Mouse (Mus musculus): ENCODE results near the gene Olfr117. TPM values are rescaled to one million over a fixed set of nuclear protein-coding genes. Genes with fewer than 3 reads are reported as not detected.
"Not testable (repeated sequence)": the region's sequence is repeated elsewhere in the genome, so short reads cannot be mapped to it uniquely, and the experiment has no call there.

Gene Olfr117
- total RNA-seq (2015; ENCODE audit: low replicate concordance) (not detected in 2 replicates), total RNA-seq (2017; ENCODE audit: low replicate concordance) (not detected in 2 replicates)

DNA sequence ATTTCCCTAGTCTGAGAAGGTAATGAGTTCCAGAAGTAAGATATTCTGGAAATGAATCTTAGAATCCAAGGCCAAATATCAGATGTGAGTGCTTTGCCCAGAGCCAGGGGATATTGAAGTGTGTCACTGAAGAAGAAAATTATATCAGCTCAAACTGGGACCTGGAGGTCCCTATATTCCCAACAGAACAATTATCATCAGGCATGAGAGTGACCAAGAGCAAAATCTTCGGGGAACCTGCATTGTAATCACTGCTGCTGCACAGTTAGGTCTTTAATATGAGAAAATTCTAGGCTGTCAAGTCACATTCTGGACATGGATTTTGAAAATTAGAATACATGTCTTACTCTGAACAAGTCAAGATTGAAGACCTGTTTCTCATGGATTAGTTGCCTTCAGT, at the start of gene Olfr117:
Olfr117 (minus strand) TSS at position 101 of the 400 bp plus-strand sequence.
- ATAC-seq (replicated peaks; ENCODE audit: low FRiP score, poor library complexity, severe bottlenecking) = no peak

DNA sequence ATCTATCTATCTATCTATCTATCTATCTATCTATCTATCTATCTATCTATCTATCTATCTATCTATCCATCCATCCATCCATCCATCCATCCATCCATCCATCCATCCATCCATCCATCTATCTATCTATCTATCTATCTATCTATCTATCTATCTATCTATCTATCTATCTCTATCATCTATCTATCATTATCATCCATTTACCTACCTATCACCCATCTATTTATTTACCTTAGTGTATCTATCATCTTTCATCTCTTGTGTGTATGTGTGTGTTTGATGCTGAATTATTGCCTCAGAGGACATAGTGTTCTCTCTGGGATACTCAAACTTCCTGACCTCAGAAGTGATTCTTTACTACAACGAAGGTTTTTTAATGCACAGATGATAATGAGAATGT, 32.7 kb upstream of the Olfr117 start, which contains the start of gene Olfr119:
Olfr119 (plus strand) TSS at position 301 of the 400 bp plus-strand sequence.
- ATAC-seq (replicated peaks; ENCODE audit: low FRiP score, poor library complexity, severe bottlenecking) = not testable (repeated sequence)

DNA sequence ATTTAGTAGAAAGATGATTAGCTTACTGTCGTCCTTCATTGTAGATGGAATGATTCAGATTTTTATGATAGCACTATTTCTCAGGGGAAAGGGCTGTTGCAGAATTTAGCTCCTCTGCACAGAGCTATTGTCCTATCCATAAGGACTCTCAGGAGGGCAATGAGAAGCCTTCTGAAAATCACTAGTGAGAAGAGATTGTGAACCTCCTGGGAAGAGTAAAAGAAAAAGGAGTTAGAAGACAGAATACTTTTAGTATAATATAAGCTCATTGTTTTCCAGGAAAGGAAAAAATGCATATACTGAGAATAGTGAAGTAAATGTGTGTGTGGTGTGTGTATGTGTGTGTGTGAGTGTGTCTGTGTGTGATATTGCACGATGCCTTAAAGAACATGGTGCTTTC, 3.1 kb upstream of the Olfr117 start, which contains the start of gene Olfr118:
Olfr118 (plus strand) TSS at position 301 of the 400 bp plus-strand sequence.
- ATAC-seq (replicated peaks; ENCODE audit: low FRiP score, poor library complexity, severe bottlenecking) = no peak

DNA sequence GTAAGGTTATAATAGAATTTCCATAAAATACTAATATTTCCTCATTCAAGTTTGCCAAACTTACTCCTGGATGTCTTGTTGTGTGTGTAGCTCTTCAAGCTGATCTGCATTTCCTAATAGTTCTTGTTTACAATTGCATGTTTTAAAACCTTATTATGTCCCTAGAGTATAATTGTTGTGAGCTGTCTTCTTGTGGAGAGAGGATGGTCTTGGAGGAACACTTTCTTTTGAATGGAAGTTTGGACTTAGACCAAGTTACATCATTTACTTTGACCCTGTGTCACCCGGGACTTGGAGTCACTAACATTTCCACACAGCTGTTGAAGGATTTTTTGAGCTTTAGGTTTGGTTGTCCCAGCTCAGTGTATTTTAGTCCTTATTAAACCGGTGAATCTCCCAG, 36.6 kb downstream of the Olfr117 start, which contains the start of the genes Olfr115 and Olfr116:
Olfr115 (minus strand) TSS at position 101 of the 400 bp plus-strand sequence.
Olfr116 (minus strand) TSS at position 191 of the 400 bp plus-strand sequence.
- ATAC-seq (replicated peaks; ENCODE audit: low FRiP score, poor library complexity, severe bottlenecking) = no peak

Other genes with a start within 250 kb of the Olfr117 start
- not detected in 2 replicates for gene Olfr108, start 218.3 kb downstream of the Olfr117 start, total RNA-seq (2015; ENCODE audit: low replicate concordance)
- gene Olfr108, start 218.3 kb downstream of the Olfr117 start, total RNA-seq (2017; ENCODE audit: low replicate concordance) = not detected in 2 replicates
- gene Olfr109, start 204.9 kb downstream of the Olfr117 start, total RNA-seq (2015; ENCODE audit: low replicate concordance) = not detected in 2 replicates
- not detected in 2 replicates for gene Olfr109, start 204.9 kb downstream of the Olfr117 start, total RNA-seq (2017; ENCODE audit: low replicate concordance)
- gene H2-M2, start 180.2 kb downstream of the Olfr117 start, total RNA-seq (2015; ENCODE audit: low replicate concordance) = not detected in 2 replicates
- gene H2-M2, start 180.2 kb downstream of the Olfr117 start, total RNA-seq (2017; ENCODE audit: low replicate concordance) = not detected in 2 replicates
- gene Olfr110, start 171.3 kb downstream of the Olfr117 start, total RNA-seq (2015; ENCODE audit: low replicate concordance) = not detected in 2 replicates
- gene Olfr110, start 171.3 kb downstream of the Olfr117 start, total RNA-seq (2017; ENCODE audit: low replicate concordance) = not detected in 2 replicates
- not detected in 2 replicates for gene Olfr111, start 155.8 kb downstream of the Olfr117 start, total RNA-seq (2015; ENCODE audit: low replicate concordance)
- gene Olfr111, start 155.8 kb downstream of the Olfr117 start, total RNA-seq (2017; ENCODE audit: low replicate concordance) = not detected in 2 replicates
- not detected in 2 replicates for gene Olfr112, start 94.3 kb downstream of the Olfr117 start, total RNA-seq (2015; ENCODE audit: low replicate concordance)
- not detected in 2 replicates for gene Olfr112, start 94.3 kb downstream of the Olfr117 start, total RNA-seq (2017; ENCODE audit: low replicate concordance)
- gene Olfr113, start 86.1 kb downstream of the Olfr117 start, total RNA-seq (2015; ENCODE audit: low replicate concordance) = not detected in 2 replicates
- gene Olfr113, start 86.1 kb downstream of the Olfr117 start, total RNA-seq (2017; ENCODE audit: low replicate concordance) = not detected in 2 replicates
- not detected in 2 replicates for gene Olfr114, start 71.0 kb downstream of the Olfr117 start, total RNA-seq (2015; ENCODE audit: low replicate concordance)
- not detected in 2 replicates for gene Olfr114, start 71.0 kb downstream of the Olfr117 start, total RNA-seq (2017; ENCODE audit: low replicate concordance)
- not detected in 2 replicates for gene Olfr115, start 36.7 kb downstream of the Olfr117 start, total RNA-seq (2015; ENCODE audit: low replicate concordance)
- not detected in 2 replicates for gene Olfr115, start 36.7 kb downstream of the Olfr117 start, total RNA-seq (2017; ENCODE audit: low replicate concordance)
- gene Olfr116, start 36.6 kb downstream of the Olfr117 start, total RNA-seq (2015; ENCODE audit: low replicate concordance) = not detected in 2 replicates
- not detected in 2 replicates for gene Olfr116, start 36.6 kb downstream of the Olfr117 start, total RNA-seq (2017; ENCODE audit: low replicate concordance)
- not detected in 2 replicates for gene Olfr118, start 3.2 kb upstream of the Olfr117 start, total RNA-seq (2015; ENCODE audit: low replicate concordance)
- gene Olfr118, start 3.2 kb upstream of the Olfr117 start, total RNA-seq (2017; ENCODE audit: low replicate concordance) = not detected in 2 replicates
- not detected in 2 replicates for gene Olfr119, start 32.8 kb upstream of the Olfr117 start, total RNA-seq (2015; ENCODE audit: low replicate concordance)
- not detected in 2 replicates for gene Olfr119, start 32.8 kb upstream of the Olfr117 start, total RNA-seq (2017; ENCODE audit: low replicate concordance)
- gene Olfr120, start 58.0 kb upstream of the Olfr117 start, total RNA-seq (2015; ENCODE audit: low replicate concordance) = not detected in 2 replicates
- gene Olfr120, start 58.0 kb upstream of the Olfr117 start, total RNA-seq (2017; ENCODE audit: low replicate concordance) = not detected in 2 replicates
- not detected in 2 replicates for gene Olfr121, start 85.1 kb upstream of the Olfr117 start, total RNA-seq (2015; ENCODE audit: low replicate concordance)
- gene Olfr121, start 85.1 kb upstream of the Olfr117 start, total RNA-seq (2017; ENCODE audit: low replicate concordance) = not detected in 2 replicates
- gene Olfr122, start 104.8 kb upstream of the Olfr117 start, total RNA-seq (2015; ENCODE audit: low replicate concordance) = not detected in 2 replicates
- gene Olfr122, start 104.8 kb upstream of the Olfr117 start, total RNA-seq (2017; ENCODE audit: low replicate concordance) = not detected in 2 replicates
- not detected in 2 replicates for gene Olfr123, start 129.7 kb upstream of the Olfr117 start, total RNA-seq (2015; ENCODE audit: low replicate concordance)
- gene Olfr123, start 129.7 kb upstream of the Olfr117 start, total RNA-seq (2017; ENCODE audit: low replicate concordance) = not detected in 2 replicates
- gene Olfr124, start 136.1 kb upstream of the Olfr117 start, total RNA-seq (2015; ENCODE audit: low replicate concordance) = not detected in 2 replicates
- gene Olfr124, start 136.1 kb upstream of the Olfr117 start, total RNA-seq (2017; ENCODE audit: low replicate concordance) = not detected in 2 replicates
- not detected in 2 replicates for gene Olfr125, start 169.2 kb upstream of the Olfr117 start, total RNA-seq (2015; ENCODE audit: low replicate concordance)
- not detected in 2 replicates for gene Olfr125, start 169.2 kb upstream of the Olfr117 start, total RNA-seq (2017; ENCODE audit: low replicate concordance)
- gene Olfr126, start 183.7 kb upstream of the Olfr117 start, total RNA-seq (2015; ENCODE audit: low replicate concordance) = not detected in 2 replicates
- gene Olfr126, start 183.7 kb upstream of the Olfr117 start, total RNA-seq (2017; ENCODE audit: low replicate concordance) = not detected in 2 replicates
- not detected in 2 replicates for gene Olfr127, start 236.7 kb upstream of the Olfr117 start, total RNA-seq (2015; ENCODE audit: low replicate concordance)
- gene Olfr127, start 236.7 kb upstream of the Olfr117 start, total RNA-seq (2017; ENCODE audit: low replicate concordance) = not detected in 2 replicates